Mouse (Mus musculus): ENCODE data around the gene Abcg5. TPM values are rescaled to one million over a fixed set of nuclear protein-coding genes. Genes with fewer than 3 reads are reported as not detected.

Abcg5 gene
- total RNA-seq, 2 experiments from 2014 or later, result not detected

DNA sequence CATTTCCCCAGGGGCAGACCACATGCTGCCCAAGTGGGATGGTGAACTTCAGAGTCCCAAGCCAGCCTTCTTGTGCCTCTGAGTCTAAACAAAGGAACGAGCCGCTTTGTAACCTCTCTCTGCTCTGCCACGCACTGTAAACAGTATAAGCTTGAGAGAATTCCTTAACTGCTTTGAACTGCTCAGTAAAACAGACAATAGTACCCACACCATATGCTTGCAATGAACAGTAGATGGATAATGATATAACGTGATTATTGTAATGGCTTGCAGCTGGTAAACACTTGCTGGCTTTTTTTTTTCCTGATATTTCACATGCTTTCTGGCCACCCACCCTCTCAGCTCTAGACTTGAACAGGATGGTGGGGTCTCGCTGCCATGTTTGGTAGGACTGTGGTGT is 5.2 kb upstream of the Abcg5 start:
- no peak for DNase-seq (ENCODE audit: low spot score in 2 of 2)

DNA sequence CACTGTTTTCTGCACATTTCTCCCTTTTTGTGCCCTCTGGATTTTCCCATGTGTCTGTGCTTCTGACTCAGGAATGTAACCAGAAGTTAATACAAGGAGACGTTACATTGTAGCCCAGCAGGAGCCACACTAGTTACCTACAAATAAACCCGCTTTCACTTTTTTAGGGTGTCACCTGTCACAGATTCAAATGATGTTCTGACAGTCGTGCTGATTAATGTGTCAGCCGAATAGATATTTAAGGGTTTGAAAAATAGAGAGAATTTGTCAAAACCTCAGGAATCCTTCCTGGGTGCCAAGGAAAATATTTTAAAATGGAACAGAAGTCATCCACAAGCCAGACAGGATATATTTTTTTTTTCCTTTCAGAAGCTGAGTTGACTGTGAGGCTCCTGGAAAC is 2.5 kb upstream of the Abcg5 start:
- no peak for DNase-seq (ENCODE audit: low spot score in 2 of 2)

- no peak for DNase-seq (ENCODE audit: low spot score in 2 of 2)
These were observed 1.5 kb upstream of the Abcg5 start for GRCm38 (mm10) chr17:84684284-84684683.

DNA sequence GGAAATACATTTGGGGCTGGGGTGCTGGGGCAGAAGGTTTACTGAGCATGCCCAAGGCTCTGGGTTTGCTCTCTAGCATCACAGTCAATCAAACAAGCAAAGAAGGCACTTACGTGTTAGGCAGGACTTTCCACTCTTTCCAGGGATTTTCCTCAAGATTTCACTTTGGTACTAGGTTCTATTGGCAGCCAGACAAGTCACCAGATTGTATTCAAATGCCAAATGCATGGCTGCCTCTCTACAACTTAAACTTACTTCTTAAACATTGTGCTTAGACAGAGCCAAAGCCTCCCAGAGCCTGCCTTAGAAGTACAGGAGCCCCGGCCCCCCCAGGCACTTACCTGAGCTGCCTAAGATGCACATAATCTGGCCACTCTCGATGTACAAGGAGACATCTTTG is 1.1 kb downstream of the Abcg5 start:
- DNase-seq (ENCODE audit: low spot score in 2 of 2), result peak in 1 of 2 experiments; percentile 44

DNA sequence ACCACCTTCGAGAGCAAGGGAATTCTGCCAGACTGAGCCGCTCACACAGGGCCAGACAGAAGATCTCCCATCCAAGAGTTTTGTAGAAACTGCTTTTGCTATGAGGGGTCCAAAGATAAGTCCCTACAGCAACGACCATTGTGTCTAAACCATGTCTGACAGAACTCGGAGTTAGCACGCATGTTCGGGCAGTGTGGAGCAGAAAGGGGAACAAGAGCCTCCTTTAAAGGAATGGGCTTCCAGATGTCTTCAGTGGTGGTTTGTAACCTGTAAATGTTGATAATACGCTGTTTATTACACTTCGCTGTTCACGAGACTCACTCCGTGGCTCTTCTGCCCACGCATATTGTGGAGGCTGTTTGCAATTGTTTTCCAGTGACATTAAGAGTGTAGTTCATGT is 5.2 kb downstream of the Abcg5 start:
- no peak for DNase-seq (ENCODE audit: low spot score in 2 of 2)

GRCm38 (mm10) chr17:84675951-84676366 is 6.9 kb downstream of the Abcg5 start, which contains the start of gene Abcg8:
Gene Abcg8 (plus strand): TSS chr17:84676302.
- no peak for DNase-seq (ENCODE audit: low spot score in 2 of 2)

- no peak for DNase-seq (ENCODE audit: low spot score in 2 of 2)
These were observed 7.6 kb downstream of the Abcg5 start for GRCm38 (mm10) chr17:84675204-84675603.

DNA sequence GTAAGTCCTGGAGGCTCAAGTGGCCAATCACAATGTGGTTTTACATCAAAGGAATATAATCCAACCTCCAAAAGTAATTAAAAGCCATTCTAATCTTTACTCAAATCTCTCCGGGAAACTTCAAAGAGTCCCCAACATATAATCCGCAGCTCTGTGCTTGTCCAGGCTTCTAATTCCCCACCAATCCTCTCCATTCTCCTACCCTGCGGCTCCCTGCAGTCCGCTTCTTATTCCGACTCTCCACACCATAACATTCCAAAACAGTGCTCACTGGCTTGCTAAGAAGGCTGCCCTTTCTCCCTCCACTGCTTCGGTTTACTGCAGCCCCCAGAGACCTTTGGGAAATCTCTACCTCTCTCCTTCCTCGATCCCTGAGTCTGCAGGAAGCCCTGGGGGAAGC is 8.8 kb downstream of the Abcg5 start:
- DNase-seq (ENCODE audit: low spot score in 2 of 2), result no peak

- no peak for DNase-seq (ENCODE audit: low spot score in 2 of 2)
These were observed 10.1 kb downstream of the Abcg5 start for GRCm38 (mm10) chr17:84672376-84673369.

DNA sequence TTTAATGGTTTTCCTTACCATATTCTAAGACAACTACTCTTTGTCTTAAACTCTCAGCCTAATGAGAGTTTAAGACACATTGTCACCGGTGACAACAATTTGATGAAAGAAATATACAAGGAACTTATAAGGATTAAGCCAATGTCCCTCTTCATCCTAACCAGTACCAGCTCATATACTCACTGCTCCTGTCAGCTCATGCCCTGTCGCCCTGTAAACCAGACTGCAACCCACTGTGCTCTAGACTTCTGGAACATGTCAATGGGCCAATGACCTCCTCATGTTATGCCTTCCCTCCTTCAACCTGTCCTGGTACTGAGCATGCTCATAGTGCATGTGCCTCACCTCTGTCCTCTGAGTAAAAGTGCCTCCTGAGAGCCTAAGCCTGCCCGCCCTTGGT is 15.0 kb downstream of the Abcg5 start:
- no peak for DNase-seq (ENCODE audit: low spot score in 2 of 2)

- DNase-seq (ENCODE audit: low spot score in 2 of 2), result no peak
These were observed 17.1 kb downstream of the Abcg5 start for GRCm38 (mm10) chr17:84665691-84666090.

DNA sequence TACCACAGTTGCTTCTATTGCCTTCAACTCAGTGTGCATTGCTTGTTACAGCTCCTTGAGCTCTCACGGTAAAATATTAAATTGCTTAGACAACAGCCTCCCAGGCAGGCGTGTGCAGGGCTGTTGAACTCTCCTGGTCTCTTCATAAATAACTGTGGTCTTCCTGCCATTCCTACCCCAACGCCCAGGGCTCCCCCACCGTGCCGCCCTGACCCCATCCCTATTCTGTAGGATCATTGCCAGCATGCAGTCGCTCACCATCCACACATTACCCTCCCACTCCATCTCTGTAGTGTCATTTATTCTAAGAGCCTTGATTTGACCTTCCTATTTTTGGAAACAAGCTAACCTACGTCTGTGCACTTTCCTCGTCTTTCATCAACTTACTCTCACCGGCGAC is 17.8 kb downstream of the Abcg5 start:
- no peak for DNase-seq (ENCODE audit: low spot score in 2 of 2)

- DNase-seq (ENCODE audit: low spot score in 2 of 2), result no peak
These were observed 23.9 kb downstream of the Abcg5 start for GRCm38 (mm10) chr17:84658951-84659350.

DNA sequence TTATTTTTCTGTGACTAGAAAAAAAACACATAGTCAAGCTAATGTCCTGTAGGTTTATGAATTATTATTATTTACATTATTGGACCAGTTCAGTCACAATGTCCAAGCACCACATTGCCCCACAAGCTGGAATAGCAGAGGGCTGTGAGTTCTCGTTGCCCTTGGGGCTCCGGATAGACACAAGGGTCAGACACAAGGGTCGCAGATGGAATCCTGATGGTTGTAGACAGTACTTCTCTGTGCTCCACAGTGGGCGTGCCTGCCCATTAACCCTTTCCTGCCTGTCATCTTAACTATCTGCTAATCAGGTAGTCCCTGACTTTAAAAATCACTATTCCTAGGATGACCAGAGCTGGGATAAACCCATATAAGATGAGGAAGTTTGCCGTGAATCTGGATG is 24.6 kb downstream of the Abcg5 start:
- DNase-seq (ENCODE audit: low spot score in 2 of 2), result no peak

DNA sequence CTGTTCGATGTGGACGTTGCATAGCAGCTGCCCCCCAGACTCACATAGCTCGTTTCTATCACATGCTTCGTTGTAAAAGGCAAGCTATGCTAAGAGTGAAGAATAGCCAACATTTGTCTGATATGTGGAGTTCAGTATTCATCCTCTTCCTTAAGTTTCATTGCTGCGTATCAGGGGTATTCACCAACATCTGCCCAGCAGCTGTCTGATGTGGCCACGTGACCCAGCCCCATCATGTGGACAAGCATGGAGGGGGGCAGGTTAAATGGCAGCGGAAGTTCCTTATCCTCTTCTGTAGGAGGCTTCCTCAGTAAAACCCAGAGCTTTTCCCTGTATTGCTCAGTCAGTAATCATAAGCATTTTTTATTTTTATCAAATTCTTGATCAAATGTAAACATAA is 25.0 kb downstream of the Abcg5 start:
- no peak for DNase-seq (ENCODE audit: low spot score in 2 of 2)

DNA sequence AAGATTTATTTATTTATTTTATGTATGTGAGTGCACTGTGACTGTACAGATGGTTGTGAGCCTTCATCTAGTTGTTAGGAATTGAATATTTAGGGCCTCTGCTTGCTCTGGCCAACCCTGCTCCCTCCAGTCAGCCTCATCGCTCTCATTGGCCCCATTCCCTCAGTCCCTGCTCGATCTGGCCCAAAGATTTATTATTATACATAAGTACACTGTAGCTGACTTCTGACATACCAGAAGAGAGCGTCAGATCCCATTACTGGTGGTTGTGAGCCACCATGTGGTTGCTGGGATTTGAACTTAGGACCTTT is 25.4 kb downstream of the Abcg5 start:
- no peak for DNase-seq (ENCODE audit: low spot score in 2 of 2)

DNA sequence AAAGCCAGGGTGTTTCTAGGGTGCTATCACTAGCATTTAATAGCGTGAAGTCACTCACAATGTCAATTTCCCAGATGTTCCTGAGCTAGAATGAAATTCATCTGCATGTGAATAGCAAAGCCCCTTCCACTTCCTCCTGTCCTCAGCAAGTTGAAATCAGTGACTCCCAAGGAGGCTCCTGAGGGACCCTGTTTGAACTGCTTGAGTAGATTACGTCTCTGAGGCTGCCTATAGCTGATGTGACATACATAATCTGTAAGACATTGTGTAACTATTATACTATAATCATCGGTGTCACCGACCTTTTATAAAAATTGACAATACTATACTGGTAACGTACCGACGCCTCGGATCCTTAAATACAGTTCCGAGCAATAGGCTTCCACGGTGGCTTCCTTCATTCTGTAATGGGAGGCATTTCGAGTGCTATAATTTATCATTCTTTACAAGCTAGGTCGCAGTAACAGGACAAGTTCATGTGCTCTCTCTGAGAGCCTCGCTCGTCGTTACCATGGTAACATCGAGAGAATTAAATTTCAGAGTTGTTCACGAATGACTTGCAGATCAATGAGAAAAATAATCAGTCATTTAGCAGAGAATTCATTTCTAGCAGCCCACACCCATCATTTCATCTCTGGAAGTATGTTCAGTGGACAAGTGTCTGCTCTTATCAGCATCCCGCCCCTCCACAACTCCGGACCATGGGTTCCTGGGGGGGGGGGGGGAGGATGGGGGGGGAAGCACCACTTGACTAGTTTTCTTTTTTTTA is 26.0 kb downstream of the Abcg5 start:
- DNase-seq (ENCODE audit: low spot score in 2 of 2), result peak in 1 of 2 experiments; percentile 25

DNA sequence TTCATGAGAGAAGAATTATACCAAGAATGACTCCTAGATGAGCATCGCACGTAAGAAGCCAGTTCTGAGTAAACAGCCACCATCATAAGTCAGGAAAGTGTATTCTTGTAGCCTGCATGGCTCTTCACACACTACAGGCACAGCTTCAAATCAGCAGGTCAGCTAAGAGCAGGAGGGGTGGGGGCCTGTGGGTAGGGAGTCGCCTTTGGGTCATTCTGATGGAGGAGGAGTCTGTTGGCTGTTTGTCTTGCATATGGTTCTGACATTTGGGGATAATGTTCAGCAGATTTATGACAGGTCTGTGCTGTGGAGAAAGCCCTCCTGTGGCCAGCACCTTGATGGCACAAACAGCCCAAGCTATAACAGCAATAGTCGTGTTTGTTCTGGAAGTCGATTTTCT is 26.6 kb downstream of the Abcg5 start:
- no peak for DNase-seq (ENCODE audit: low spot score in 2 of 2)

GRCm38 (mm10) chr17:84653544-84653943 is 29.3 kb downstream of the Abcg5 start:
- DNase-seq (ENCODE audit: low spot score in 2 of 2), result no peak

DNA sequence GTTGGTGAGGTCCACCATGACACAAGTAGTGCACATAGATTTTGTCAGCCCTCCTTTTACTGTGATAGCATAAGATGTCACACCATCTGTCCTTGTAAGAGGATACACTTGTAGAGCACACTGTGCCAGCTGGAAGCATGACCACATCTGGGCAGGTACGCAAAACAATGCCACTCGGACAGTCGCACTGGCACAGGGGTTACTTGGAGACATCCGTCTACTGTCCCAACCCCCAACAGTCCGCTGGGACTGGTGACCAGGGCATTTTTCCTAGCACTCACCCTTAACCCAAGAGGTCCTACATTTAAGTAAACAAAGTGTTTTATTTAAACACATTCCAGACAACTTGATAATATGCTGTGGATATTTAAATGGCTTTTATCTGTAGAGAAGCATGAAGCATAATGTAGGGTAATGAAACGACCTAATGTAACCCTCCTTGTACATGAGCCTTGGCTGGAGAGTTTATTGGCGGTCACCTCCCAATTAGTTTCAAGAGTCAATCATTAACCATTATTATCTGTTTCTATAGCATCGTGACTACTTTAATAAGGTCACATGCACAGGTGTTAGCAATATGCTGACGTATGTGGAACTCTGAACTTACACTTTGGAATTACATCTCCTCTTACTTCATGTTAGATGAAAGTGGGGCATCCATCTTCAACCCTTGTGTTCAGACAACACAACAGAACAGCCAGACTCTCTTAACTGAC is 32.4 kb downstream of the Abcg5 start:
- DNase-seq (ENCODE audit: low spot score in 2 of 2), result no peak

- no peak for DNase-seq (ENCODE audit: low spot score in 2 of 2)
These were observed 35.2 kb downstream of the Abcg5 start for GRCm38 (mm10) chr17:84647630-84648029.

DNA sequence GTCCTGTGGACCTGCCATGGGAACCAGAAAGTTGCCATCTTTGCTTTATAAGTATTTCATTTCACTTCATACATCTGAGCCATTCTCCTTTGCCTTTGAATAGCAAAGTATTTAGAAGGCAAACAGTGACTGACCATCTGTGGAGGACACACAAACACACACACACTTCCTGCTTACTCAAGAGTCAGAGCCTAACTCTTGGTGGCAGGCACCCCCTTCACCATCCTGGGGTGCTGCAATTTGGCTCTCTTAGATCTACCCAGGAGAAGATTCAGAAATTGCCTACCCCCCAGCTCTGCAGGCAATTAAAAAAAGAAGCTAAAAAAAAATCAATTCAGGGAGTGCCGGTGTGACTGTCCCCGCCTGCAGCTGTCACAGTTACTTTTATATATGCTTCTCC is 36.3 kb downstream of the Abcg5 start:
- DNase-seq (ENCODE audit: low spot score in 2 of 2), result no peak
